Mouse (Mus musculus): Measurements from ENCODE around the gene Tiam1. TPM values are rescaled to one million over a fixed set of nuclear protein-coding genes. Genes with fewer than 3 reads are reported as not detected.
"Not testable (repeated sequence)": the region's sequence is repeated elsewhere in the genome, so short reads cannot be mapped to it uniquely, and the experiment has no call there.

Tiam1 gene
- polyA plus RNA-seq, 1 experiment, result not detected

DNA sequence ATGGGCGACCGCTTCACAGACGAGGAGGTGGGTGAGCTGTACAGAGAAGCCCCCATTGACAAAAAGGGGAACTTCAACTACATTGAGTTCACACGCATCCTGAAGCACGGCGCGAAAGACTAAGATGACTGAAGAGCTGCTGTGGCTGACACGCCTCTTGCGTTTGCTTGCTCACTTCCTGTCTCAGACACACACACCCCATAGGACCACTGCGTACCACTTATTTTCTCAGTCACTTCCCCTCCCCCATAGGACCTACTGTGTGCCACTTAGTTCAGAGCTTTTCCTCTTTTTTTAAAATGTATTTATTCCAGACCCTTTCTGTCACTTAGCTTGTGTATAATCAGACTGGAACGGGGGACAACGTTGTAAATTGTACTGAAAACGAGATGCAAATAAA lies 53.2 kb downstream of the Tiam1 start:
- H3K4me3 ChIP-seq (ENCODE audit: insufficient read depth, low read depth, low read length), result no peak overlapping the region
- TF ChIP-seq CTCF (IDR thresholded peaks at IDR 0.05; ENCODE audit: insufficient read depth, low read depth, low read length) (no peak), POLR2A (IDR thresholded peaks at IDR 0.05; ENCODE audit: insufficient read depth, low read depth, low read length) (no peak)
- H3K4me1 ChIP-seq (ENCODE audit: control insufficient read depth, insufficient read depth, low read length), result peaks cover 28% of the 10 kb centered on the region
- 91% methylated on average over 13 of the region's 13 CpGs for WGBS
- no peak overlapping the region for H3K27ac ChIP-seq (ENCODE audit: insufficient read depth, low read depth, low read length)

DNA sequence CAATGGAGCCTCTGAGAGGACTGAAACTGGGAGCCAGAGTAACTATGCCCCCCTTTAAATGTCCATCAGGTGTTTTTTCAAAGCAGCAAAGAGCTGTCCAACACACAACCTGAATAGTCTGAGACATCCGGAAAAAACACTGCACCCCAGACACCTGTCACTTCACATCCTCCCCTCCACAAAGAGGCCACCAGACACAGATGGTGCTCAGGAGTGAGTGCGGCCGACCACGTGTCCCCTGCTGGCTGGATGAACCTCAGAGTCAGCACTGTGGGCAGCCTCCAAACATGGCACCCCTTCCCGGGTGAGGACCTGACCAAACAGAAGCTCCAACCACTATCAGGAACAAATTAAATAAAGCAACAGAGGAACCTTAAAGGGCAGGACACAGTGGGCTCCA lies 56.3 kb downstream of the Tiam1 start:
- H3K27ac ChIP-seq (ENCODE audit: insufficient read depth, low read depth, low read length), result no peak overlapping the region
- no peak for TF ChIP-seq CTCF (IDR thresholded peaks at IDR 0.05; ENCODE audit: insufficient read depth, low read depth, low read length)
- no peak for TF ChIP-seq POLR2A (IDR thresholded peaks at IDR 0.05; ENCODE audit: insufficient read depth, low read depth, low read length)
- peaks cover 36% of the 10 kb centered on the region for H3K4me1 ChIP-seq (ENCODE audit: control insufficient read depth, insufficient read depth, low read length)
- 89% methylated on average over 5 of the region's 5 CpGs for WGBS
- H3K4me3 ChIP-seq (ENCODE audit: insufficient read depth, low read depth, low read length), result no peak overlapping the region

DNA sequence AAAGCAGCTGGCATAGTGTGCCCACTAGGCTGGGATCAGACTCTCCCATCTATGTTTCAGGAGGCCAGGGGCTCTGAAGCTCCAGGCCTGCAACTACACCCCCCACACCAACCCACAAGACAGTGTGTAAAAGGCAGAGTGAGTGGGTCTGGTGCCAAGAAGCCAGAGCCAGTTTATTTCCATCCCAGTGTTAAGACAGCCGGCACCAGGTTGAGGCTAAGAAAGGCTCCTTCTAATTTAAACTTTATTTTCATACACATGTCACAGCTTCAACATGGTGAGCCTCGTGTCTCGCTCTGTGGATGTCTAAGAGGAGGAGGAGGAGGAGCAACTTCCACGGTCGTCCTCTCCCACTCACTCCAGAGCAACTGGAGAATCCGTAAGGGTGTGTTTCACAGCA lies 57.5 kb downstream of the Tiam1 start:
- no peak for TF ChIP-seq POLR2A (IDR thresholded peaks at IDR 0.05; ENCODE audit: insufficient read depth, low read depth, low read length)
- no peak for TF ChIP-seq CTCF (IDR thresholded peaks at IDR 0.05; ENCODE audit: insufficient read depth, low read depth, low read length)
- H3K4me3 ChIP-seq (ENCODE audit: insufficient read depth, low read depth, low read length), result no peak overlapping the region
- 31% methylated on average over 6 of the region's 6 CpGs for WGBS
- peaks cover 37% of the 10 kb centered on the region for H3K4me1 ChIP-seq (ENCODE audit: control insufficient read depth, insufficient read depth, low read length)
- H3K27ac ChIP-seq (ENCODE audit: insufficient read depth, low read depth, low read length), result peak overlapping the region; percentile 22; the same call in 1 of the 2 replicates

DNA sequence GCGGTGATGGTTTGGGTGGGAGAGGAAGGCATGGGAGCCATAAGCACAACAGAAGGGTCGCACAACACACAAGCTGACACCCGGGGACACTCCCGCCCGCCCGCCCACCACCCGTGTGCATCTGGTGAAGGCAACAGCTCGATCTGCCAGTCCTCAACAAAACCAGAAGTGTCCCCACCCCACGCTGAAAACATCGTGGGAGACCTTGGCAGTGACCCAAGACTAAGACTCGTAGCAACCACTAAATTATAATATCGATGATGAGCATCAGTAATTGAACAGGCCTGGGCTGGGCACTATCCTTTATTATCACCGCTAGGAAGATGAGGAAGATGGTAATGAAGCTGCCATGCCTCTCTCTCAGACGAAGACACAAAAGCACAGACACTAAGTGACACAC lies 58.0 kb downstream of the Tiam1 start:
- peak overlapping the region; percentile 22 for H3K27ac ChIP-seq (ENCODE audit: insufficient read depth, low read depth, low read length)
- TF ChIP-seq POLR2A (IDR thresholded peaks at IDR 0.05; ENCODE audit: insufficient read depth, low read depth, low read length) (no peak), CTCF (IDR thresholded peaks at IDR 0.05; ENCODE audit: insufficient read depth, low read depth, low read length) (no peak)
- 35% methylated on average over 14 of the region's 14 CpGs for WGBS
- H3K4me1 ChIP-seq (ENCODE audit: control insufficient read depth, insufficient read depth, low read length), result peaks cover 38% of the 10 kb centered on the region
- H3K4me3 ChIP-seq (ENCODE audit: insufficient read depth, low read depth, low read length), result no peak overlapping the region

DNA sequence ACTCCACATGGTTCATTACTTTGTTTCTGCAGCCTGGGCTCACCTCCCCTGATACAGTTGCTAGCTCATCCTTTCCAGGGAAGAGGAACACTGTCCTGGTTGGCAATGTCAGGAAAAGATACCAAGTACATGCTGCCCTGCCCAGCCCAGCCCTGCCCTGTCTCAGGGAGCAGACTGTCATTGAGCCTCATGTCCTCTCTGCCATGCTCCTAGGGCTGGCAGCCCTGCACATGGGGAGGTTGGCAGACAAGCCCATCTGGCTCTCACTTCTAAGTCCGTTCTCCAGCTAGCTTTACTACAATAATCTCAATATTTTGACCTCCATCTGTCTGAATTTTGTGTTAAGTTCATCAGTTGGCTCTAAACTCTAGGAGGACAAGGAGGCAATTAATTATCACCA lies 62.4 kb downstream of the Tiam1 start:
- Histone ChIP-seq H3K4me1 (ENCODE audit: control insufficient read depth, insufficient read depth, low read length) (peaks cover 26% of the 10 kb centered on the region), H3K27ac (ENCODE audit: insufficient read depth, low read depth, low read length) (no peak overlapping the region), H3K4me3 (ENCODE audit: insufficient read depth, low read depth, low read length) (no peak overlapping the region)
- TF ChIP-seq CTCF (IDR thresholded peaks at IDR 0.05; ENCODE audit: insufficient read depth, low read depth, low read length), result no peak
- TF ChIP-seq POLR2A (IDR thresholded peaks at IDR 0.05; ENCODE audit: insufficient read depth, low read depth, low read length), result no peak
- 85% methylated on average over 1 of the region's 1 CpGs for WGBS

DNA sequence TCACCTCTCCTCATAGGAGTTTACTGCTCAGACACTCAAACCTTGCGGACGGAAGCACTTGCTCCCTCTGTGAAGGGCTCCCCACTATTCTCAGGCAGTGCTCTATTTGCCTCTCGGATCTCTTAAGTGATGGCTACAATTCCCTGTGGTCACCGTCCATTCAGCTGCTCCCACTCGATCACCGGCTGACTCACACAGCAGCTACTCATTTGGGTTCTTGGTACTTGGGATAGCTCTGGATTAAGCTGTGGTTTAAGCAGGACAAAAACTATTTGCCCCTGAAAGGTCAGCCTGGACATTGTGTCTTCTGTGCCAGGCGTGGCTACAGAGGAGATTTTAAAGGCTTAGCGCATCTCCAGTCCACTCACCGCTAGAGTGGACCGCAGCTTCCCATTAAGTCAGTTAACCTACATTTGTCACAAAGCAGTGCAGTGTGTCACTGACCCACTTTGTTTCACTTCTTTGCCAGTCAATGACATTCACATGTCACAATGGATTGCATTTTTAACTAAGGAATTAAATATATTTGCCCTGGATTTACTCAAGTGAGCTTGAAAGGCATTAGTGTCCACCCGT lies 64.7 kb downstream of the Tiam1 start:
- Histone ChIP-seq H3K27ac (ENCODE audit: insufficient read depth, low read depth, low read length) (no peak overlapping the region), H3K4me3 (ENCODE audit: insufficient read depth, low read depth, low read length) (no peak overlapping the region), H3K4me1 (ENCODE audit: control insufficient read depth, insufficient read depth, low read length) (peaks cover 6% of the 10 kb centered on the region)
- TF ChIP-seq POLR2A (IDR thresholded peaks at IDR 0.05; ENCODE audit: insufficient read depth, low read depth, low read length) (no peak), CTCF (IDR thresholded peaks at IDR 0.05; ENCODE audit: insufficient read depth, low read depth, low read length) (no peak)
- 69% methylated on average over 11 of the region's 11 CpGs for WGBS

GRCm38 (mm10) chr16:90073510-90073909 lies 70.1 kb downstream of the Tiam1 start:
- 30% methylated on average over 7 of the region's 7 CpGs for WGBS
- Histone ChIP-seq H3K4me1 (ENCODE audit: control insufficient read depth, insufficient read depth, low read length) (peaks cover 37% of the 10 kb centered on the region), H3K27ac (ENCODE audit: insufficient read depth, low read depth, low read length) (peak overlapping the region; percentile 40), H3K4me3 (ENCODE audit: insufficient read depth, low read depth, low read length) (no peak overlapping the region)
- TF ChIP-seq POLR2A (IDR thresholded peaks at IDR 0.05; ENCODE audit: insufficient read depth, low read depth, low read length) (no peak), CTCF (IDR thresholded peaks at IDR 0.05; ENCODE audit: insufficient read depth, low read depth, low read length) (no peak)

- Histone ChIP-seq H3K4me1 (ENCODE audit: control insufficient read depth, insufficient read depth, low read length) (peaks cover 37% of the 10 kb centered on the region), H3K27ac (ENCODE audit: insufficient read depth, low read depth, low read length) (peak overlapping the region; percentile 40; the same call in 1 of the 2 replicates), H3K4me3 (ENCODE audit: insufficient read depth, low read depth, low read length) (no peak overlapping the region)
- no peak for TF ChIP-seq CTCF (IDR thresholded peaks at IDR 0.05; ENCODE audit: insufficient read depth, low read depth, low read length)
- no peak for TF ChIP-seq POLR2A (IDR thresholded peaks at IDR 0.05; ENCODE audit: insufficient read depth, low read depth, low read length)
- WGBS, result 20% methylated on average over 15 of the region's 15 CpGs
Measured at GRCm38 (mm10) chr16:90072651-90073050, 70.9 kb downstream of the Tiam1 start.

- H3K4me3 ChIP-seq (ENCODE audit: insufficient read depth, low read depth, low read length); H3K27ac ChIP-seq (ENCODE audit: insufficient read depth, low read depth, low read length): not testable (repeated sequence)
- H3K4me1 ChIP-seq (ENCODE audit: control insufficient read depth, insufficient read depth, low read length), result peaks cover 37% of the 10 kb centered on the region
Measured at GRCm38 (mm10) chr16:90071125-90071524, 72.4 kb downstream of the Tiam1 start.

- Histone ChIP-seq H3K27ac (ENCODE audit: insufficient read depth, low read depth, low read length) (peak overlapping the region; percentile 74), H3K4me1 (ENCODE audit: control insufficient read depth, insufficient read depth, low read length) (peaks cover 37% of the 10 kb centered on the region), H3K4me3 (ENCODE audit: insufficient read depth, low read depth, low read length) (no peak overlapping the region)
- no peak for TF ChIP-seq POLR2A (IDR thresholded peaks at IDR 0.05; ENCODE audit: insufficient read depth, low read depth, low read length)
- TF ChIP-seq CTCF (IDR thresholded peaks at IDR 0.05; ENCODE audit: insufficient read depth, low read depth, low read length), result no peak
- WGBS, result 53% methylated on average over 11 of the region's 11 CpGs
Measured at GRCm38 (mm10) chr16:90070104-90070503, 73.5 kb downstream of the Tiam1 start.
